Mouse (Mus musculus) heart, embryonic 11.5 days (tissue): ENCODE data around the gene Efcab8. TPM values are rescaled to one million over a fixed set of nuclear protein-coding genes. Genes with fewer than 3 reads are reported as not detected.

Source experiments
- ATAC-seq: fragments of 200-750 bp; cut with Nextera tagmentation; replicated peaks from 2 replicates; pipeline ENCODE4 v1.8.0; 2017; ENCODE audit warnings: moderate library complexity; ENCODE audit not compliant: insufficient number of reproducible peaks, low FRiP score, low TSS enrichment
- H3K27ac ChIP-seq: fragments of 300-500 bp; sonication (generic); 2 replicates; pipeline ENCODE4 v1.5.1; 2014; ENCODE audit warnings: mild to moderate bottlenecking, low read depth, low read length
- H3K27me3 ChIP-seq: fragments of 300-500 bp; sonication (generic); 2 replicates; pipeline ENCODE4 v1.6.1; 2014; ENCODE audit warnings: mild to moderate bottlenecking, low read length, mixed read lengths; ENCODE audit not compliant: control insufficient read depth, insufficient read depth
- H3K36me3 ChIP-seq: fragments of 300-500 bp; sonication (generic); 2 replicates; pipeline ENCODE4 v1.6.1; 2014; ENCODE audit warnings: mild to moderate bottlenecking, low read length, moderate library complexity, mixed read lengths; ENCODE audit not compliant: control insufficient read depth, insufficient read depth
- H3K4me1 ChIP-seq: fragments of 300-500 bp; sonication (generic); 2 replicates; pipeline ENCODE4 v1.6.1; 2014; ENCODE audit warnings: low read length; ENCODE audit not compliant: control insufficient read depth, insufficient read depth
- H3K4me2 ChIP-seq: fragments of 300-500 bp; sonication (generic); 2 replicates; pipeline ENCODE4 v1.6.1; 2014; ENCODE audit warnings: mild to moderate bottlenecking, moderate library complexity
- H3K4me3 ChIP-seq: fragments of 300-500 bp; sonication (generic); 2 replicates; pipeline ENCODE4 v1.5.1; 2014; ENCODE audit warnings: low read depth, low read length
- H3K9ac ChIP-seq: fragments of 300-500 bp; sonication (generic); 2 replicates; pipeline ENCODE4 v1.6.1; 2014; ENCODE audit warnings: mild to moderate bottlenecking, low read depth, low read length, moderate library complexity
- H3K9me3 ChIP-seq: fragments of 300-500 bp; sonication (generic); replicated peaks from 2 replicates; pipeline ENCODE4 v1.6.1; 2016; ENCODE audit warnings: low read length; ENCODE audit not compliant: control insufficient read depth
- WGBS: fragments of 180-500 bp; shearing (Covaris S2); extraction: QIAGEN DNeasy Blood & Tissue Kit; methylation state at CpG from one replicate; pipeline ENCODE4 v1.1.7; 2014; ENCODE audit not compliant: insufficient replicate concordance; 5-methylcytosine and 5-hydroxymethylcytosine counted together
- polyA plus RNA-seq: library from polyadenylated mRNA; unstranded; fragments of >200 nt; fragmentation: Nextera tagmentation; extraction: Ambion mirVana; gene quantifications from 2 replicates; pipeline ENCODE4 v1.2.1, GENCODE M21; 2014

The Efcab8 gene
- polyA plus RNA-seq, 1 experiment from 2014 or later = not detected

GRCm38 (mm10) chr2:153870984-153871383, 91.3 kb downstream of the Efcab8 start, which contains the start of gene Sun5:
Sun5 (minus strand) TSS chr2:153871084.
- H3K4me3 ChIP-seq = no peak within 1 kb of the TSS
- WGBS = 80% methylated on average over 4 of the region's 4 CpGs
- no peaks in the 10 kb centered on the region for H3K9me3 ChIP-seq

GRCm38 (mm10) chr2:153874745-153875144, 95.0 kb downstream of the Efcab8 start, which contains the start of gene Bpifb2:
Bpifb2 (plus strand) TSS chr2:153875045.
- ATAC-seq = no peak
- WGBS = 57% methylated on average over 9 of the region's 9 CpGs

More at GRCm38 (mm10) chr2:153870984-153871383, 91.3 kb downstream of the Efcab8 start, which contains the start of gene Sun5:
- H3K27me3 ChIP-seq = no peaks in the 10 kb centered on the region
- no peak within 1 kb of the TSS for H3K9ac ChIP-seq
- H3K4me2 ChIP-seq = no peak within 1 kb of the TSS
- no peaks in the 10 kb centered on the region for H3K36me3 ChIP-seq
- H3K4me1 ChIP-seq = no peaks in the 10 kb centered on the region
- H3K27ac ChIP-seq = no peak within 1 kb of the TSS
- ATAC-seq = no peak

More at GRCm38 (mm10) chr2:153874745-153875144, 95.0 kb downstream of the Efcab8 start, which contains the start of gene Bpifb2:
- H3K27ac ChIP-seq = no peak within 1 kb of the TSS
- no peaks in the 10 kb centered on the region; the same call in 1 of the 2 replicates for H3K27me3 ChIP-seq
- H3K4me3 ChIP-seq = no peak within 1 kb of the TSS
- no peak within 1 kb of the TSS for H3K4me2 ChIP-seq
- H3K9me3 ChIP-seq = no peaks in the 10 kb centered on the region
- H3K9ac ChIP-seq = no peak within 1 kb of the TSS
- no peaks in the 10 kb centered on the region for H3K36me3 ChIP-seq
- no peaks in the 10 kb centered on the region for H3K4me1 ChIP-seq

Other genes with a start within 250 kb of the Efcab8 start
- gene Nol4l, start 250.0 kb upstream of the Efcab8 start, polyA plus RNA-seq = 16.0 and 16.7 TPM in 2 replicates
- gene Commd7, start 147.2 kb upstream of the Efcab8 start, polyA plus RNA-seq = 53.6 and 61.3 TPM in 2 replicates
- 7.3 and 8.4 TPM in 2 replicates for gene Dnmt3b, start 130.5 kb upstream of the Efcab8 start, polyA plus RNA-seq
- gene Dnmt3c, start 83.3 kb upstream of the Efcab8 start, polyA plus RNA-seq = not detected in 2 replicates
- gene Mapre1, start 38.7 kb upstream of the Efcab8 start, polyA plus RNA-seq = 271 and 300 TPM in 2 replicates
- not detected in 2 replicates for gene Sun5, start 91.2 kb downstream of the Efcab8 start, polyA plus RNA-seq
- not detected in 2 replicates for gene Bpifb2, start 95.1 kb downstream of the Efcab8 start, polyA plus RNA-seq
- not detected in 2 replicates for gene Bpifb6, start 120.5 kb downstream of the Efcab8 start, polyA plus RNA-seq
- gene Bpifb3, start 138.3 kb downstream of the Efcab8 start, polyA plus RNA-seq = not detected in 2 replicates
- gene Bpifb4, start 158.3 kb downstream of the Efcab8 start, polyA plus RNA-seq = not detected in 2 replicates
- gene Bpifa6, start 195.0 kb downstream of the Efcab8 start, polyA plus RNA-seq = not detected in 2 replicates
- not detected in 2 replicates for gene Bpifa2, start 228.3 kb downstream of the Efcab8 start, polyA plus RNA-seq